Mouse (Mus musculus): ENCODE measurements around the gene Ndufb6.
A peak's percentile ranks its signal among the peaks of the same experiment; 100 is the strongest.
"Not testable (repeated sequence)": the region's sequence is repeated elsewhere in the genome, so short reads cannot be mapped to it uniquely, and the experiment has no call there.

Ndufb6 gene

GRCm38 (mm10) chr4:40279276-40279900 lies at the start of gene Ndufb6:
Gene Ndufb6, minus strand, starts transcription at chr4:40279421.
- peak; percentile 98 for DNase-seq

GRCm38 (mm10) chr4:40327161-40327560 lies 47.9 kb upstream of the Ndufb6 start:
- no peak for DNase-seq

GRCm38 (mm10) chr4:40324620-40325019 lies 45.4 kb upstream of the Ndufb6 start:
- no peak for DNase-seq

- DNase-seq: no peak
Observed at GRCm38 (mm10) chr4:40317404-40317803, 38.2 kb upstream of the Ndufb6 start.

- DNase-seq: no peak
Observed at GRCm38 (mm10) chr4:40313026-40313425, 33.8 kb upstream of the Ndufb6 start.

GRCm38 (mm10) chr4:40312213-40312612 lies 33.0 kb upstream of the Ndufb6 start:
- DNase-seq: no peak

- DNase-seq: no peak
Observed at GRCm38 (mm10) chr4:40310796-40311383, 31.7 kb upstream of the Ndufb6 start.

- DNase-seq: no peak
Observed at GRCm38 (mm10) chr4:40309682-40310081, 30.5 kb upstream of the Ndufb6 start.

- no peak for DNase-seq
Observed at GRCm38 (mm10) chr4:40302445-40303125, 23.4 kb upstream of the Ndufb6 start.

- peak; percentile 80 for DNase-seq
Observed at GRCm38 (mm10) chr4:40301076-40301789, 22.0 kb upstream of the Ndufb6 start.

GRCm38 (mm10) chr4:40299169-40299568 lies 19.9 kb upstream of the Ndufb6 start:
- DNase-seq: no peak

GRCm38 (mm10) chr4:40291511-40291910 lies 12.3 kb upstream of the Ndufb6 start:
- DNase-seq: not testable (repeated sequence)

GRCm38 (mm10) chr4:40289046-40289445 lies 9.8 kb upstream of the Ndufb6 start:
- DNase-seq: no peak

GRCm38 (mm10) chr4:40287415-40287814 lies 8.2 kb upstream of the Ndufb6 start:
- DNase-seq: no peak

GRCm38 (mm10) chr4:40285582-40285981 lies 6.4 kb upstream of the Ndufb6 start:
- DNase-seq: peak; percentile 84

GRCm38 (mm10) chr4:40278880-40279275 lies 343 bp downstream of the Ndufb6 start:
- no peak for DNase-seq

GRCm38 (mm10) chr4:40269430-40270032 lies 9.7 kb downstream of the Ndufb6 start, which contains the start of the genes Smim27 and Topors:
Gene Smim27, plus strand, starts transcription at chr4:40269579.
Gene Topors, minus strand, starts transcription at chr4:40269850.
- DNase-seq: peak; percentile 97

- no peak for DNase-seq
Observed at GRCm38 (mm10) chr4:40268835-40269234, 10.4 kb downstream of the Ndufb6 start.

GRCm38 (mm10) chr4:40268204-40268813 lies 10.9 kb downstream of the Ndufb6 start:
- DNase-seq: peak; percentile 96

- DNase-seq: peak; percentile 22
Observed at GRCm38 (mm10) chr4:40267681-40268080, 11.5 kb downstream of the Ndufb6 start.

GRCm38 (mm10) chr4:40264321-40264720 lies 14.9 kb downstream of the Ndufb6 start:
- no peak for DNase-seq

- DNase-seq: no peak
Observed at GRCm38 (mm10) chr4:40254385-40255103, 24.7 kb downstream of the Ndufb6 start.
